ENCODE assay signal across 21 mouse cellular contexts in the genomic region with DNA sequence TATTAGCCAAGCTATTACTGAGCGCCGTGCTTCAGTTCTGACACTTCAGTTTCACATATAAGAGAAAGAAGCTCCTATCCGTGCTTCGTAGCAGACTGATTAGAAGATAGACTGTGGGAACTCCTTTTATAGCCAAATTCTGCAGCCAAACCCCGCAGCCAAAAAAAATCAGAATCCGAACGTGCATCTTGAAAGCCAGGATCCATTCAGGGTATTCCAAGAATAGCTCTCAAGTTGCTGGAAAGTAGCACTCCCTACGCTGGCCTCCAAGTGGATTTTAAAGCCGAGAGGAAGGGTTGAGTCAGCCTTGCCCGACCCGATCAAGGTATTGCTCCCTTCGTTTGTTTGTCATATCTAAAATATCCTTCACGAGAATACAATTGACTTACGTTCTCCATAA.
DNase-seq lines count a peak whose midpoint lies in the region; TF ChIP-seq lines count a peak whose summit lies in the region.
"Had no signal": no experiment of that assay in that cellular context is flagged by ENCODE, and none has a peak within 500 bp of the region (broad histone marks: within the 10 kb centered on the region; RNA-seq: fewer than 3 reads in every experiment).

No protein-coding gene starts in this region.

- no peak; the same call in 1 of the 2 replicates for TF ChIP-seq CTCF in left cerebral cortex, adult 2 months (IDR thresholded peaks at IDR 0.05)

- intact Hi-C loops in left cerebral cortex, adult 2 months (cut with DNase I) = no loop called here

- DNase-seq in left cerebral cortex, adult 2 months (ENCODE audit: extremely low spot score in 1 of 2, low spot score in 2 of 2) = peak in 1 of 2 experiments; percentile 18
- DNase-seq in left cerebral cortex, adult 8-10 months (ENCODE audit: low spot score in 2 of 2) = no peak
- peak; percentile 6 for DNase-seq in brain, embryonic 18.5 days (ENCODE audit: low read depth, low spot score)
- DNase-seq in frontal cortex, adult 2 months (ENCODE audit: extremely low spot score in 1 of 2, low spot score in 1 of 2) = peak; percentile 9 to 52
- peak; percentile 10 to 20 for DNase-seq in right cerebral cortex, postnatal 36 days (ENCODE audit: low spot score in 2 of 2)
- DNase-seq in thymus, postnatal 0 days (ENCODE audit: low spot score) = no peak
- DNase-seq in gastrocnemius, adult 18-20 months (ENCODE audit: low spot score) = no peak
- DNase-seq: adrenal gland, adult 8-10 months; cerebellum, adult 11 months; cerebellum, postnatal 10 days; embryo, embryonic 11 days; kidney, postnatal 36 days; lung, adult 18-20 months; lung, postnatal 14 days; midbrain, embryonic 14.5 days; spleen, adult 18-20 months; thymus, adult 18-20 months had no signal

- peak overlapping the region; percentile 69 for H3K27ac ChIP-seq in left cerebral cortex, adult 2 months
- H3K27ac ChIP-seq: hindbrain, embryonic 14.5 days; neural tube, embryonic 15.5 days had no signal

- H3K4me3 ChIP-seq in left cerebral cortex, adult 2 months = peak overlapping the region; percentile 40
- H3K4me3 ChIP-seq: heart, embryonic 12.5 days; myocyte; neural tube, embryonic 15.5 days had no signal

Comparison
In these comparisons a context has a peak if more than half of its experiments do, and no peak if none do; other contexts are left out.
1. DNase-seq: peak in brain, embryonic 18.5 days (single experiment), frontal cortex, adult 2 months (2 of 2) and right cerebral cortex, postnatal 36 days (2 of 2); none in left cerebral cortex, adult 8-10 months (0 of 2), thymus, postnatal 0 days (single experiment) and gastrocnemius, adult 18-20 months (single experiment).